Mouse (Mus musculus): ENCODE results near the gene Nfxl1.

Nfxl1 gene

GRCm38 (mm10) chr5:72501763-72502162, 57.7 kb downstream of the Nfxl1 start:
- DNase-seq (ENCODE audit: low spot score in 2 of 2): no peak

DNA sequence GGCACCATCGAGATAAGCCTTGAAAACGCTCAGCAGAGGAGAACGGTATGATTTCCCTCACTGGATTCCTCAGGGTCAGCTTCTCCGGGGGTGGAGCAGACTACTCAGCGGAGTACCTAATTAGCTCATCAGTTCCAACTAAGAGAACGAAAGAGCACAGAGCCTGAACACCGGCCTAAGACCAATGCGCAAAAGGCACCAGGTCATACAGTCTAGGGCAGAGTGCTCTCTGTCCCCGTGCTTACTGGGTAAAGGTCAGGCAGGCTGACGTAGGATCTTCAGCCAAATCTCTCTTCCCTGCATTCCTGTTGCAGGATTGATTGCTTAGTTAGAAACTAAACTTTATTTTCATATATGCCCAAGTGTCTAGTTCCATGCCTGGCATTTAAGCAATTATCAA, 61.2 kb downstream of the Nfxl1 start:
- no peak for DNase-seq (ENCODE audit: low spot score in 2 of 2)

- no peak for DNase-seq (ENCODE audit: low spot score in 2 of 2)
Measured at GRCm38 (mm10) chr5:72496756-72497155, 62.7 kb downstream of the Nfxl1 start.

DNA sequence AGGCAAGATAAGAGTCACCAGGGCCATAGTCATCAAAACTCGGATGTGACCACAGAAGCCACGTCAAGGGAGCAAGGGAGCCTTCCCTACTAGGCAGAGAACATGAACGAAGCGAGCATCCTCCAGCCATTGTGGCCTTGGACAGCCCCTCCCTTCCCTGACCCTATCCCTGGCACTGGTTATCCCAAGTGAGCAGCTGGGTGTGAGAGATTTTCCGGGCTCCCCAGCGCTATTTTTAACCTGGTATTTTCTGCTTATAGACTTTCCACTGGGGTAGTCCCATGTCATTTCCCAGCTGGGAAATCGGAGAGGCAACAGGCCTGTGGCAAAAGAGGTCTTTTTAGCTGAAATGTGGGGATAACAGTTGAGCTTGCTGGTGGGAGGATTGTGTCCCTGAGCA, 65.6 kb downstream of the Nfxl1 start:
- DNase-seq (ENCODE audit: low spot score in 2 of 2): no peak

DNA sequence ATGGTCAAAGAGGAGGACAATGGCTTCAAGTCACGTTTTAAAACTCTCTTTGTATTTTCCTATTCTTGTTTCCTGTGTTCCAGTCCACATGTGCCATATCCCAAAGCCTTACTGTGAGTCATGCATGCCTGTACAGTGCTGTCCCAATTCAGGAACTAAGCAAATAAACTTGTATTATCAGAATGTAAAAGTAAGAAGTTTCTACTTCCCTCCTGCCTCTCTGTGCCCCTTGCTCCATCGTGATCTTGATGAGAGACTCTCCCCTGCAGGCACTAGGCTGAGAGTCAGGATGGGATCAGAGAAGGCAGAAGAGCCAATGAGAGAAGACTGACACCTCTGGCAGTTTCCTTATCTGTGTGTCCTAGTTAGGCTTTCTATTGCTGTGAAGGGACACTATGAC, 68.3 kb downstream of the Nfxl1 start:
- DNase-seq (ENCODE audit: low spot score in 2 of 2): no peak

GRCm38 (mm10) chr5:72480456-72480855, 79.0 kb downstream of the Nfxl1 start:
- no peak for DNase-seq (ENCODE audit: low spot score in 2 of 2)

DNA sequence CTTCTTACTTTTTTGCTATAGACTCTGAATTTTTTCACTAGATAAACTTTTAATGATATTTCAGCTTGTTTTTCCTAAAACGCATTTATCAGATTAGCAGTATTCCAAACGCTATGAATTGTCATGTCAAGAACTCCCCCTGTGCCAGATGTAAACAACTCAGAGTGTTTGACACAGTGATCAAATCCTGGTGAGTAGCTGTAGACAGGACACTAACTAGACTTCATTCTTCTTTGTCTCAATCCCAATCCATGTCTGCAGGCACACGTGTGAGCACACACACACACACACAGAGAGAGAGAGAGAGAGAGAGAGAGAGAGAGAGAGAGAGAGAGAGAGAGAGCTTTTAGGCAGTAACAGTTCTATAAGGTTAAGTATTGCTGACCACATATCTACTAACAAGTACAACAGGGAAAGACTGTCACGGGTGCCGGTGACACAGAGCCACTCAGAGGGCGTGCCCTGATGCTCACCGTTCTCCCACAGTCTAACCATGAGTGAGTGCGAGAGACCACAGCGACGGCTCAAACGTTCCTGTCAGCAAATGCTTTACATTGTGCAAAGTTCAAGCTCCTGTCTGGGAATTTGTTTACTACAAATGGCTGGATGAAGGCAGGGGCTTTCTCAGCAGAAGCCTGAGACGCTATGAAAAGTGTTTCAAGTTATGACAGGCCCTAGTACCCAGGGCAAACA, 87.0 kb downstream of the Nfxl1 start:
- no peak for DNase-seq (ENCODE audit: low spot score in 2 of 2)

GRCm38 (mm10) chr5:72471746-72472145, 87.7 kb downstream of the Nfxl1 start:
- DNase-seq (ENCODE audit: low spot score in 2 of 2): peak; percentile 35

- DNase-seq (ENCODE audit: low spot score in 2 of 2): no peak
Measured at GRCm38 (mm10) chr5:72464932-72465331, 94.6 kb downstream of the Nfxl1 start.

Data from frontal cortex, postnatal 36 days (tissue).